Mouse (Mus musculus) hindbrain, embryonic 16.5 days (tissue): ENCODE results near the gene Cobl. TPM values are rescaled to one million over a fixed set of nuclear protein-coding genes. Genes with fewer than 3 reads are reported as not detected.
A peak's percentile ranks its signal among the peaks of the same experiment; 100 is the strongest.

Experiments used
- ATAC-seq: fragments of 200-750 bp; cut with Nextera tagmentation; 2 replicates; pipeline ENCODE4 v1.8.0; 2017; ENCODE audit warnings: moderate TSS enrichment, moderate library complexity
- H3K27ac ChIP-seq: fragments of 300-500 bp; sonication (generic); 2 replicates; pipeline ENCODE4 v1.5.1; 2014; ENCODE audit warnings: low read depth, mild to moderate bottlenecking, control low read depth, low read length, moderate library complexity
- H3K27me3 ChIP-seq: fragments of 300-500 bp; sonication (generic); replicated peaks from 2 replicates; pipeline ENCODE4 v1.6.1; 2014; ENCODE audit warnings: low read length; ENCODE audit not compliant: control insufficient read depth, insufficient read depth
- H3K36me3 ChIP-seq: fragments of 300-500 bp; sonication (generic); 2 replicates; pipeline ENCODE4 v1.6.1; 2014; ENCODE audit warnings: mild to moderate bottlenecking, low read length, moderate library complexity, mixed read lengths; ENCODE audit not compliant: control insufficient read depth, insufficient read depth
- H3K4me1 ChIP-seq: fragments of 300-500 bp; sonication (generic); 2 replicates; pipeline ENCODE4 v1.6.1; 2014; ENCODE audit warnings: low read depth, low read length; ENCODE audit not compliant: control insufficient read depth, insufficient read depth
- H3K4me2 ChIP-seq: fragments of 300-500 bp; sonication (generic); 2 replicates; pipeline ENCODE4 v1.6.1; 2014; ENCODE audit warnings: mild to moderate bottlenecking, low read length, control low read depth, moderate library complexity
- H3K4me3 ChIP-seq: fragments of 300-500 bp; sonication (generic); 2 replicates; pipeline ENCODE4 v1.5.1; 2014; ENCODE audit warnings: mild to moderate bottlenecking, low read length, control low read depth, moderate library complexity
- H3K9ac ChIP-seq: fragments of 300-500 bp; sonication (generic); 2 replicates; pipeline ENCODE4 v1.6.1; 2014; ENCODE audit warnings: low read depth, mild to moderate bottlenecking, control low read depth, low read length, moderate library complexity
- H3K9me3 ChIP-seq: fragments of 300-500 bp; sonication (generic); 2 replicates; pipeline ENCODE4 v1.6.1; 2014; ENCODE audit warnings: mild to moderate bottlenecking, low read length, moderate library complexity; ENCODE audit not compliant: control insufficient read depth
- WGBS: fragments of 180-500 bp; shearing (Covaris S2); extraction: QIAGEN DNeasy Blood & Tissue Kit; methylation state at CpG from one replicate; pipeline ENCODE4 v1.1.7; 2014; 5-methylcytosine and 5-hydroxymethylcytosine counted together
- polyA plus RNA-seq: library from polyadenylated mRNA; unstranded; fragments of >200 nt; fragmentation: Nextera tagmentation; extraction: Ambion mirVana; gene quantifications from 2 replicates; pipeline ENCODE4 v1.2.1, GENCODE M21; 2015

Gene Cobl
- polyA plus RNA-seq, 1 experiment from 2014 or later = 14.9 TPM

GRCm38 (mm10) chr11:12232743-12233125 lies 232.0 kb downstream of the Cobl start:
- Histone ChIP-seq H3K4me1 (peaks cover 6% of the 10 kb centered on the region), H3K4me2 (no peak overlapping the region), H3K9ac (no peak overlapping the region), H3K4me3 (no peak overlapping the region), H3K9me3 (no peaks in the 10 kb centered on the region), H3K36me3 (no peaks in the 10 kb centered on the region; the same call in 1 of the 2 replicates), H3K27ac (no peak overlapping the region), H3K27me3 (peaks cover 3% of the 10 kb centered on the region)
- 58% methylated on average over 3 of the region's 3 CpGs for WGBS
- ATAC-seq = no peak

DNA sequence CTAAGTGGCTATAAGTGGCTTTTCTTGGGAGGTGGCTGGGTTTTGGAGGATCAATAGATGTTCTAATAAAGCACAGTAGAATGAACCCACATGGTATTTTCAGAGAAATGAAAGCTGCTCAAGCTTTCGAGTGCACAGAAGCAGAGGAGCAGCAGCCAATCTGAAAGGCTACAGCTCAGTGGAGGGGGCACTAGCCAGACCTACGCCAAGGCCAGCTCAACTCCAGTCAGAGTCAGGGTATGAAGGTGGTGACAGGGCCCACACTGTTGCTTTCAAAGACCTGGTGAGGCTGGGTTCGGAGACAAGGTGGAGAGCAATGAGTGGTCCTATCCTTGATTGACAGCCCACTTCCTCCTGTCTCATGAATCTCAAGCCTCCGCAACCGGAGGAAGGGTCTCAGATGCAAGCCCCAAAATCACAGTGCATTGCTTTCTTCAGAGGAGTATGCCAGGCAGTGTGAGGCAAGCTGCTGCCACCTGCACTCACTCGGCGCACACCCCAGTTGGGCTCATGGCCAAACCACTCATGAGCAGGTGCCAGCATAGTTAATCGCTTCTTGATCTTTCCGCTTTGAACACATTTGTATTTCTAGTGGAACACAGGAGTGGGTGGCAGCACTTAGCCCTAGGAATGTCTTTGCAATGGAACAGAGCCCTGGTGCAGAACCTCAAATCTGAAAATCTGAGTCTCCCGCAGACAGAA lies 232.6 kb downstream of the Cobl start:
- peaks cover 3% of the 10 kb centered on the region for H3K27me3 ChIP-seq
- no peak overlapping the region for H3K4me2 ChIP-seq
- H3K9me3 ChIP-seq = no peaks in the 10 kb centered on the region
- no peaks in the 10 kb centered on the region for H3K36me3 ChIP-seq
- H3K4me1 ChIP-seq = peaks cover 6% of the 10 kb centered on the region
- H3K4me3 ChIP-seq = no peak overlapping the region
- H3K27ac ChIP-seq = peak overlapping the region; percentile 42; the same call in 1 of the 2 replicates
- WGBS = 59% methylated on average over 10 of the region's 10 CpGs
- H3K9ac ChIP-seq = no peak overlapping the region
- peak; percentile 60 for ATAC-seq

DNA sequence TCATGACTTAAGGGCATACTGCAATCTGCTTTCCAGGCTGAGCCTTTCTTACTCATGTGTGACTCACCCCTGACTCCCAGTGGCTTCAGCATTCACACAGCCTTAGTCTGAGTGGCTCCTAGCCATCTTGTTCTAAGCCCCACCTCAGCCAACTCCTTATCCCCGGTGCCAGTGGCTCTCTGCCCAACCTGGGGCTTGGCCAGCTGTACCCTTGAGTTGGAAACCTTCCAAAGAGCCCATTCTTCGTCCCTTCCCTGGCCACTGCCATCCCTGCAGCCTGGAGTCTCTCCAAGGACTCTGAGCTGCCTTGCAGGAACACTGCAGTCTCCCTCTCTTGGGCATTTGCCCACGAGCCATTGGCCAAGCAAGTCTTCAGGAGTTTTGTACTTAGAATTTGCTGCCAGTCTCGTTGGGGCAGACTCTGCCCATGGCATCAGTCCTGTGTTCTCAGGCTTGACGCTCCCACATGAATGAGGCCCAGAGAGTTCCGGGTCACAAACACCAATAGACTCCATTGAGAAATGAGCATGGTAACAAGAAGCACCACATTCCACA lies 233.2 kb downstream of the Cobl start:
- Histone ChIP-seq H3K27me3 (peaks cover 3% of the 10 kb centered on the region), H3K4me3 (no peak overlapping the region), H3K4me2 (no peak overlapping the region), H3K36me3 (no peaks in the 10 kb centered on the region), H3K9ac (no peak overlapping the region), H3K4me1 (peaks cover 6% of the 10 kb centered on the region), H3K9me3 (no peaks in the 10 kb centered on the region), H3K27ac (no peak overlapping the region)
- ATAC-seq = peak; percentile 94
- 51% methylated on average over 6 of the region's 6 CpGs for WGBS

- Histone ChIP-seq H3K9ac (no peak overlapping the region), H3K4me2 (no peak overlapping the region), H3K9me3 (no peaks in the 10 kb centered on the region), H3K27ac (no peak overlapping the region), H3K27me3 (no peaks in the 10 kb centered on the region; the same call in none of the 2 replicates), H3K36me3 (no peaks in the 10 kb centered on the region), H3K4me3 (no peak overlapping the region), H3K4me1 (peaks cover 6% of the 10 kb centered on the region)
- WGBS = 47% methylated on average over 7 of the region's 7 CpGs
- no peak for ATAC-seq
These were observed 235.3 kb downstream of the Cobl start for GRCm38 (mm10) chr11:12229411-12229810.

DNA sequence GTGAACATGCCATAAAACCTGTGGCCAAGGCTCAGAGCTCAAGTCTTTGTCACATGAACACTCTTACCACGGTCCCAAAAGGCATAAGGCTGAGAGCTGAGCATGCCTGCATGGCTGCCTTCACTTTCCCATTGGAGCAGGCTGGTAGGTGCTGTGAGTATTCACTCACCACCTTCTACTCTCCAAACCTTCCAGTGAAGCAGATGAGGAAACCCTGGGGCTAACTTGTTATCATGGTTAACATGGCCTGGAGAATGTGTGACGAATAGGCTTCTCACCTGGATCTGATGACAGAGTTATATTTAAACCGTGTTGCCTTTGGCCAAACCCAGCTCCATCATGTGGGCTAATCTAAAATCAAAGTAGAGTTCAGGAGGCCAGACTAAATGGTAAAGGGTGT lies 237.4 kb downstream of the Cobl start:
- no peaks in the 10 kb centered on the region; the same call in 1 of the 2 replicates for H3K27me3 ChIP-seq
- no peaks in the 10 kb centered on the region for H3K9me3 ChIP-seq
- H3K9ac ChIP-seq = no peak overlapping the region
- ATAC-seq = no peak
- 95% methylated on average over 3 of the region's 3 CpGs for WGBS
- H3K36me3 ChIP-seq = no peaks in the 10 kb centered on the region
- no peak overlapping the region for H3K4me2 ChIP-seq
- H3K27ac ChIP-seq = no peak overlapping the region
- peaks cover 6% of the 10 kb centered on the region for H3K4me1 ChIP-seq
- no peak overlapping the region for H3K4me3 ChIP-seq

DNA sequence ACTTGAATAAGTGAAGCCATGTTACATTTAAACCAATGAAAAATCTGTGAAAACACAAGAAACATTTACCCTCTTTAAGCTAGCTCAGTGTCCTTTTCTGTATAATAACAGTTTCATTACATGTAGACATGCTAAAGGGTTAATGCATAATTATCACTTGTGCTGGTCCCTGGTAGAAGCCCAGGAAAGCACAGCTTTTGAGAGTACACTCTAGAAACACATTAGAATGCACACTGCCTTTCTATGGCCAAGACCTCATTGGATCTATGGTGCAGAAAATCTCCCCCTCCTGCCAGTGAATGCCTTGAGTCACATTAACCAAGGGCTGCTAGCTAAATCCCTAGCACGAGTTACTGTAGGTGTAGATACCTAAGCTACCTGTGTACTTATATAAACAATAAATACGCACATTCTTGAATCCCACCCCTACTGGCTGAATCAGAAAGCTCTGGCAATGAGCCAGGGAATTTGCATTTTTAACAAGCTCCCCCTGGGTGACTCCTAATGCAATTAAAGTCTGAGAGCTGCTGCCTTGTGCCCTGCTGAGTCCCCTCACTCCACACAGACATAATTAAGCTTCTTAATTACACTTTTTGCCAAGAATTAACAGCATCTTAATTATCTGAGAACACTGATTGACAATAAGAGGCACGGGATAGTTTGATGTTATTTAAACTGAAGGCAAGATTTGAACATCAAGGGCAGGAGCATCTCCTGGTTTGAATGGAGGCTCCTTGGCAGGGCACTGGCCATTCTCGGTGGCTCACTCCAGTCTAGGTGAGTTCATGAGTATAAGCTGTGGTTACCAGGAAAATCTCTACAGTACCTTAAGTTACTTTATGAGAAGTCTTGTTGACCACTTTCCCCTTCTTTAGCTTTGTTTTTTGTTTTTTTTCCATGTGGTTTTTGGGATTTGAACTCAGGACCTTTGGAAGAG lies 244.9 kb downstream of the Cobl start:
- no peak overlapping the region for H3K9ac ChIP-seq
- H3K36me3 ChIP-seq = no peaks in the 10 kb centered on the region
- H3K9me3 ChIP-seq = no peaks in the 10 kb centered on the region
- H3K27ac ChIP-seq = no peak overlapping the region
- H3K4me2 ChIP-seq = no peak overlapping the region
- no peaks in the 10 kb centered on the region for H3K27me3 ChIP-seq
- H3K4me3 ChIP-seq = no peak overlapping the region
- peak; percentile 93 for ATAC-seq
- WGBS = 33% methylated on average over 4 of the region's 4 CpGs
- H3K4me1 ChIP-seq = peaks cover 4% of the 10 kb centered on the region

GRCm38 (mm10) chr11:12216897-12217296 lies 247.9 kb downstream of the Cobl start:
- no peaks in the 10 kb centered on the region for H3K36me3 ChIP-seq

GRCm38 (mm10) chr11:12215582-12215981 lies 249.2 kb downstream of the Cobl start:
- Histone ChIP-seq H3K27me3 (no peaks in the 10 kb centered on the region; the same call in 1 of the 2 replicates), H3K27ac (no peak overlapping the region), H3K36me3 (no peaks in the 10 kb centered on the region), H3K9me3 (no peaks in the 10 kb centered on the region), H3K4me1 (peaks cover 4% of the 10 kb centered on the region), H3K4me2 (no peak overlapping the region), H3K4me3 (no peak overlapping the region), H3K9ac (no peak overlapping the region)
- WGBS = 88% methylated on average over 1 of the region's 1 CpGs
- ATAC-seq = no peak

More at GRCm38 (mm10) chr11:12216897-12217296, 247.9 kb downstream of the Cobl start:
- H3K4me2 ChIP-seq = no peak overlapping the region
- H3K4me1 ChIP-seq = peaks cover 4% of the 10 kb centered on the region
- ATAC-seq = no peak
- WGBS = 89% methylated on average over 1 of the region's 1 CpGs
- H3K9me3 ChIP-seq = no peaks in the 10 kb centered on the region
- H3K4me3 ChIP-seq = no peak overlapping the region
- no peak overlapping the region for H3K9ac ChIP-seq
- H3K27me3 ChIP-seq = no peaks in the 10 kb centered on the region; the same call in 1 of the 2 replicates
- H3K27ac ChIP-seq = no peak overlapping the region

GRCm38 (mm10) chr11:12208574-12208973 lies 256.2 kb downstream of the Cobl start:
- Histone ChIP-seq H3K9me3 (no peaks in the 10 kb centered on the region), H3K4me3 (no peak overlapping the region), H3K4me1 (no peaks in the 10 kb centered on the region), H3K9ac (no peak overlapping the region), H3K27me3 (no peaks in the 10 kb centered on the region), H3K36me3 (no peaks in the 10 kb centered on the region), H3K4me2 (no peak overlapping the region), H3K27ac (no peak overlapping the region)
- ATAC-seq = no peak
- WGBS = 87% methylated on average over 2 of the region's 2 CpGs
